Mouse (Mus musculus) liver, postnatal 0 days (tissue): ENCODE results near the gene Elk3. TPM values are rescaled to one million over a fixed set of nuclear protein-coding genes. Genes with fewer than 3 reads are reported as not detected.
A peak's percentile ranks its signal among the peaks of the same experiment; 100 is the strongest.

Experiments used
- ATAC-seq: fragments of 200-750 bp; cut with Nextera tagmentation; 2 replicates; pipeline ENCODE4 v1.8.0; 2017; ENCODE audit warnings: mild to moderate bottlenecking, moderate library complexity
- DNase-seq: peaks from one replicate; pipeline ENCODE4 v3.0.0-alpha.2; 2016
- H3K27ac ChIP-seq: fragments of 300-500 bp; sonication (generic); 2 replicates; pipeline ENCODE4 v1.5.1; 2014; ENCODE audit warnings: antibody characterized with exemption, moderate library complexity, mild to moderate bottlenecking, low read depth
- H3K27me3 ChIP-seq: fragments of 300-500 bp; sonication (generic); 2 replicates; pipeline ENCODE4 v1.6.1; 2014; ENCODE audit warnings: low read length, control low read depth, mixed read lengths; ENCODE audit not compliant: insufficient read depth
- H3K36me3 ChIP-seq: fragments of 300-500 bp; sonication (generic); replicated peaks from 2 replicates; pipeline ENCODE4 v1.6.1; 2014; ENCODE audit warnings: mild to moderate bottlenecking, control low read depth, low read length, moderate library complexity, mixed read lengths; ENCODE audit not compliant: insufficient read depth
- H3K4me1 ChIP-seq: fragments of 300-500 bp; sonication (generic); 2 replicates; pipeline ENCODE4 v1.6.1; 2014; ENCODE audit warnings: antibody characterized with exemption, mild to moderate bottlenecking, control low read depth; ENCODE audit not compliant: insufficient read depth
- H3K4me2 ChIP-seq: fragments of 300-500 bp; sonication (generic); 2 replicates; pipeline ENCODE4 v1.6.1; 2014; ENCODE audit warnings: low read depth, mild to moderate bottlenecking, low read length, moderate library complexity, mixed read lengths
- H3K4me3 ChIP-seq: fragments of 300-500 bp; sonication (generic); 2 replicates; pipeline ENCODE4 v1.5.1; 2014; ENCODE audit warnings: low read depth, low read length
- H3K9ac ChIP-seq: fragments of 300-500 bp; sonication (generic); replicated peaks from 2 replicates; pipeline ENCODE4 v1.6.1; 2014; ENCODE audit warnings: mild to moderate bottlenecking, moderate library complexity
- H3K9me3 ChIP-seq: fragments of 300-500 bp; sonication (generic); 2 replicates; pipeline ENCODE4 v1.6.1; 2016; ENCODE audit warnings: mild to moderate bottlenecking, control low read depth, low read length, mixed read lengths
- CTCF ChIP-seq: sonication (generic); IDR thresholded peaks from 2 replicates; pipeline ENCODE4 v1.5.1; 2016; ENCODE audit warnings: antibody characterized with exemption, low read depth
- EP300 ChIP-seq: IDR thresholded peaks from 2 replicates; pipeline ENCODE4 v1.6.1; 2016; ENCODE audit warnings: antibody characterized with exemption, low read depth, mild to moderate bottlenecking
- WGBS: fragments of 180-500 bp; shearing (Covaris S2); extraction: QIAGEN DNeasy Blood & Tissue Kit; methylation state at CpG from one replicate; pipeline ENCODE4 v1.1.7; 2014; ENCODE audit not compliant: insufficient replicate concordance; 5-methylcytosine and 5-hydroxymethylcytosine counted together
- polyA plus RNA-seq: library from polyadenylated mRNA; unstranded; fragments of >200 nt; fragmentation: Nextera tagmentation; extraction: Ambion mirVana; gene quantifications from 2 replicates; pipeline ENCODE4 v1.2.1, GENCODE M21; 2015

The Elk3 gene
- polyA plus RNA-seq, 1 experiment from 2014 or later = 7.9 TPM

DNA sequence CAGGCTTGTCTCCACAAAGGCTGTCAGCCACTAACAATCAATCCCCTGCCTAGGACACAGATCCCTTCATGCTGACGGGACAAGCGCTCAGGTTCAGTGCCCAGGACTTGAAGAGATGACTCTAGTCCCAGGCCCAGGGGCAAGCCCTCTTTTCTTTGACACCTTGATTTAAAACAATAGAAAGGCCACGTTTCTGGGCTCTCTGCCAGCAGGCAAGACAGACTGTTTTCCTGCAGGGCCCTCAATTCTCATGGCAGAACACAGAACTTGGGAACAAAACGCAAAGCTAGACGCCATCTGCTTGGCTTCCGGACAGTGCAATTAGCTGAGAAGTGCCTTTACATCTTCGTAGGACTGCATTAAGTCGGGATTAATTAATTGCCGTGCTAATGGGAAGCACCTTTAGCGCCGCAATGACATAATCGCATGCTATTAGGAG, 28.4 kb downstream of the Elk3 start:
- Histone ChIP-seq H3K27ac (no peak overlapping the region), H3K4me3 (no peak overlapping the region), H3K9ac (no peak overlapping the region), H3K27me3 (no peaks in the 10 kb centered on the region), H3K36me3 (no peaks in the 10 kb centered on the region), H3K4me1 (no peaks in the 10 kb centered on the region), H3K9me3 (no peaks in the 10 kb centered on the region), H3K4me2 (no peak overlapping the region)
- DNase-seq (no peak), ATAC-seq (no peak)
- no peak for TF ChIP-seq CTCF
- TF ChIP-seq EP300 = no peak
- WGBS = 77% methylated on average over 12 of the region's 12 CpGs

DNA sequence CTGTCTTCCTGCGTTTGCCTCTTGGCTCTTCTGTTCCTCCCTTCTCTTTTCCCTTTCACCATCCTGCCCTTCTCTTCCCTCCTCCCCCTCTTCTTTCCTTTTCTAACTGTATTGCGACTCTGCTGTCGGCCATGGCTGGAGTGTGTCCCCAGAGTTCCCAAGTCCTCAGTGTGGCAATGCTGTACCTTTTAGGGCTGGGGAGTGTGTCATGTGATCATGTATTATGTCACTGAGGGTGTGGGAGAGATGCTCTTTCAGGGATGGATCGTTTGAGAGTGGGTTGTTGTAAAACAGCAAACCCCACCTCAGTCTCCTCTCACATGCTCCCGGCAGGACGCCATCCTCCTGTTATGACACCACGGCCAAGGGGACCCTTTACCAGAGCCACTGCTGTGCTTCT, 29.8 kb downstream of the Elk3 start:
- Histone ChIP-seq H3K4me1 (no peaks in the 10 kb centered on the region), H3K4me3 (no peak overlapping the region), H3K27ac (no peak overlapping the region), H3K9ac (no peak overlapping the region), H3K4me2 (no peak overlapping the region), H3K36me3 (no peaks in the 10 kb centered on the region), H3K27me3 (no peaks in the 10 kb centered on the region), H3K9me3 (no peaks in the 10 kb centered on the region)
- TF ChIP-seq CTCF = no peak
- no peak for TF ChIP-seq EP300
- DNase-seq (no peak), ATAC-seq (no peak)
- 69% methylated on average over 7 of the region's 7 CpGs for WGBS

DNA sequence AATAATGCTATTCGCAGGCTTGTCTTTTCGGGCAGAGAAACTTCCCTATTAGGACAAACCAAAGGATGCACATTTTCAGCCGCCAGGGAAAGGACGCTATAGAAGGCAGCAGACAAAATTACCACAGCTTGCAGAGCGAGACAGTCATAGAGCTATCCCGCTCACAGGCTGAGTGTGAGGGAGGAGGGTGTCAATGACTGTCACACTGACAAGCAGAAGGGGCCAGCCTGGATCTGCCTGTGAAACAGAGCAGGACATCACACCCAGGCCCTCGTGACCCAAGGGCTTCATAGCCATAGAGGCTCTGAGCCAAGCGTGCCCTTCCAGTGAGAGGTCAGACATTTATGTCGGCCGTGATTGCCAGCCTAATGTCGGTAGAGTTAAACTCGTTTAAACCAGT, 30.3 kb downstream of the Elk3 start:
- H3K27ac ChIP-seq = no peak overlapping the region
- H3K4me1 ChIP-seq = no peaks in the 10 kb centered on the region
- no peak for TF ChIP-seq CTCF
- TF ChIP-seq EP300 = no peak
- H3K27me3 ChIP-seq = no peaks in the 10 kb centered on the region
- H3K4me2 ChIP-seq = no peak overlapping the region
- ATAC-seq (no peak), DNase-seq (no peak)
- H3K9ac ChIP-seq = no peak overlapping the region
- no peaks in the 10 kb centered on the region for H3K9me3 ChIP-seq
- H3K4me3 ChIP-seq = no peak overlapping the region
- WGBS = 80% methylated on average over 12 of the region's 12 CpGs
- no peaks in the 10 kb centered on the region for H3K36me3 ChIP-seq

DNA sequence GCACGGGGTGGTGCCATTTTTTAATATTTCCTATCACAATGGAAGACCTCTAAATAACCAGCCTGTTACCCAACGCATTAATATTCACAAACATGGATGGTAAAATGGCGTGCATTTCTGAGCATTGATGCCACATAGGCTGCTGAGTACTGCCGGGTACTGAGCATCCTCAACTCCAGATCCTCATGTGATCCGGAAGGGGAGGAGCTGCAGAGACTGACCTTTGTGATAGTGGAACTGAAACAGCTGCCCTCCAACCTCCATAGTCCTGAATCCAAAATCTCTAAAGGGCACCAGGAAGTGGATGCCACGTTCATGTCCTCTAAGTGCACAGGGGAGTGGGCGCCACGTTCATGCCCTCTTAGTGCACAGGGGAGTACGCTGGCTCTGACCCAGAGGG, 31.9 kb downstream of the Elk3 start:
- no peak overlapping the region for H3K4me3 ChIP-seq
- H3K9me3 ChIP-seq = no peaks in the 10 kb centered on the region
- no peak overlapping the region for H3K9ac ChIP-seq
- H3K27ac ChIP-seq = no peak overlapping the region
- H3K4me2 ChIP-seq = no peak overlapping the region
- no peaks in the 10 kb centered on the region for H3K27me3 ChIP-seq
- 0 out of 2 replicates have a peak, but pooled peaks cover 5% of the 10 kb centered on the region for H3K4me1 ChIP-seq
- no peaks in the 10 kb centered on the region for H3K36me3 ChIP-seq
- DNase-seq (no peak), ATAC-seq (no peak)
- TF ChIP-seq CTCF = no peak
- no peak for TF ChIP-seq EP300
- WGBS = 83% methylated on average over 9 of the region's 9 CpGs

DNA sequence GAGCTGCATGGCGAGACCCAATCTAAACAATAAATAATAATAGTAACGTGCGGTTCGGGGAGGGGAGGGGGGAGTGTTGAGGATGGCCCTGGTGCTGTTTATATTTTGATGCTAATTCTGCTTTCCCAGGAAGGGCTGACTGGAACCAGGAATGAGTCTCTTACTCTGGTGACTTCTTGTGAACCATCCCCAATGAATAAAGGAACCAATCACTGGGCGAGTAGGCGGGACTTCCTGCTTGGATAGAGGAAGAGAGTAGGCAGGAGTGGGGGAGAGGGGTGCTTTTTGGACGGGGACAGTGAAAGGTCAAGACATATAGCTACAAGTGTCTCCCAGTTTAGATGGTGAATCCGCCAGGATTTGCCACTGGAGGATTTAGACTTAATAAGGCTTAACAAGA, 32.6 kb downstream of the Elk3 start:
- H3K4me2 ChIP-seq = no peak overlapping the region
- no peaks in the 10 kb centered on the region for H3K9me3 ChIP-seq
- DNase-seq (no peak), ATAC-seq (no peak)
- 0 out of 2 replicates have a peak, but pooled peaks cover 5% of the 10 kb centered on the region for H3K4me1 ChIP-seq
- H3K36me3 ChIP-seq = no peaks in the 10 kb centered on the region
- TF ChIP-seq EP300 (no peak), CTCF (no peak)
- 79% methylated on average over 8 of the region's 8 CpGs for WGBS
- no peak overlapping the region for H3K27ac ChIP-seq
- H3K4me3 ChIP-seq = no peak overlapping the region
- no peak overlapping the region for H3K9ac ChIP-seq
- no peaks in the 10 kb centered on the region for H3K27me3 ChIP-seq

DNA sequence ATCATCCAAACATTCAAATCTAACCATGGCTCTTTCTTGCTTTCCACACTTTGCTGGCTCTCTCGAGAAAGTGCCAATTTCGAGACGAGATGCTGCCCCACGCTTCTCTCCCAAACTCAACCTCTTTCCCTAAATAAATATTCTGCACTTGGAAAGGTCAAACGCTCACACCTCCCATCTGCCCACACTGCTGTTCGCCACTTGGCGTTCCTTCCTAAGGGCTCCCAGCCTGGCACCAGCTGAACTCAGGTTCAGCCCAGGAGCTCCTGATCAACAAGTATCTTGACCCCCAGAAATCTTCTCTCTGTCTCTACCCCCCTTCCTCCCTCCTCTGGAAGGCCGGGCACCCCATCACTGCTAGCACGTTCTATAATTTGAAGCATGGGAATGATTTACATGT, 34.1 kb downstream of the Elk3 start:
- Histone ChIP-seq H3K9ac (no peak overlapping the region), H3K4me3 (no peak overlapping the region), H3K9me3 (no peaks in the 10 kb centered on the region), H3K27ac (no peak overlapping the region), H3K27me3 (no peaks in the 10 kb centered on the region), H3K4me2 (peak overlapping the region; percentile 41), H3K4me1 (0 out of 2 replicates have a peak, but pooled peaks cover 5% of the 10 kb centered on the region), H3K36me3 (no peaks in the 10 kb centered on the region)
- WGBS = 62% methylated on average over 9 of the region's 9 CpGs
- no peak for ATAC-seq
- no peak for DNase-seq
- TF ChIP-seq EP300 (no peak), CTCF (no peak)

DNA sequence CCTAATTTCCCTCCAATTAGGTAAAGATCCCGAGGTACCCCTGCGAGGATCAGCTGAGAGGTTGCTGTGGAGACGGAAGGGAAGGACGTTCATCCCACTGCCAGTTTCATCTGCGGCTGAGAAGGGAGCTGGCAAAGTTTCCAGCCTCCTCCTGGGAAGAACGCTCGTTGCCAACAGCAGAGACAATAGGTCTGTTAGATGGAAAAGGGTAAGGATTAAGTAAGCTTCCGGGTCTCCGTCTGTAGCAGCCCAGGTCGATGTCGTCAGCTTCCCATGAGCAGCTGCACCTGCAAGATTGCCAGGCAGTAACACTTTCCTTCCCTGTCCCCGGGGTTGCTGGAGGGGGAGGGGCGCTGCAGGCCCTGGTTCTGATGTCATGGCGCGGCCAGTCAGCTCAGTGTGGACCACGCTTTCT, 34.6 kb downstream of the Elk3 start:
- ATAC-seq = peak; percentile 40
- peak; percentile 54 for DNase-seq

More for the DNA sequence above, 34.6 kb downstream of the Elk3 start:
- H3K9me3 ChIP-seq = no peaks in the 10 kb centered on the region
- no peaks in the 10 kb centered on the region for H3K36me3 ChIP-seq
- H3K4me2 ChIP-seq = peak overlapping the region; percentile 41
- WGBS = 40% methylated on average over 16 of the region's 16 CpGs
- 0 out of 2 replicates have a peak, but pooled peaks cover 5% of the 10 kb centered on the region for H3K4me1 ChIP-seq
- H3K4me3 ChIP-seq = no peak overlapping the region
- H3K9ac ChIP-seq = no peak overlapping the region
- H3K27ac ChIP-seq = no peak overlapping the region
- no peak for TF ChIP-seq EP300
- TF ChIP-seq CTCF = no peak
- no peaks in the 10 kb centered on the region for H3K27me3 ChIP-seq
